Mouse (Mus musculus) midbrain, embryonic 16.5 days (tissue): ENCODE data around the gene Apobec1. TPM values are rescaled to one million over a fixed set of nuclear protein-coding genes. Genes with fewer than 3 reads are reported as not detected.

ENCODE experiments used
- ATAC-seq: fragments of 200-750 bp; cut with Nextera tagmentation; 2 replicates; pipeline ENCODE4 v1.8.0; 2017; ENCODE audit warnings: moderate TSS enrichment
- H3K27ac ChIP-seq: fragments of 300-500 bp; sonication (generic); 2 replicates; pipeline ENCODE4 v1.5.1; 2014; ENCODE audit warnings: mild to moderate bottlenecking, low read length, mixed read lengths
- H3K27me3 ChIP-seq: fragments of 300-500 bp; sonication (generic); 2 replicates; pipeline ENCODE4 v1.6.1; 2014; ENCODE audit warnings: low read depth, low read length, mixed read lengths; ENCODE audit not compliant: control insufficient read depth, insufficient read depth
- H3K36me3 ChIP-seq: fragments of 300-500 bp; sonication (generic); 2 replicates; pipeline ENCODE4 v1.6.1; 2014; ENCODE audit warnings: mild to moderate bottlenecking, low read length, moderate library complexity, mixed read lengths; ENCODE audit not compliant: control insufficient read depth, insufficient read depth
- H3K4me1 ChIP-seq: fragments of 300-500 bp; sonication (generic); 2 replicates; pipeline ENCODE4 v1.6.1; 2014; ENCODE audit warnings: mild to moderate bottlenecking, low read length, mixed read lengths; ENCODE audit not compliant: control insufficient read depth, insufficient read depth
- H3K4me2 ChIP-seq: fragments of 300-500 bp; sonication (generic); 2 replicates; pipeline ENCODE4 v1.6.1; 2014; ENCODE audit warnings: mild to moderate bottlenecking, low read length, mixed read lengths
- H3K4me3 ChIP-seq: fragments of 300-500 bp; sonication (generic); 2 replicates; pipeline ENCODE4 v1.5.1; 2014; ENCODE audit warnings: low read depth, mild to moderate bottlenecking, low read length, moderate library complexity, mixed read lengths
- H3K9ac ChIP-seq: fragments of 300-500 bp; sonication (generic); 2 replicates; pipeline ENCODE4 v1.6.1; 2014; ENCODE audit warnings: low read depth, low read length, mixed read lengths
- H3K9me3 ChIP-seq: fragments of 300-500 bp; sonication (generic); replicated peaks from 2 replicates; pipeline ENCODE4 v1.6.1; 2014; ENCODE audit warnings: mild to moderate bottlenecking, low read length, mixed read lengths; ENCODE audit not compliant: control insufficient read depth, poor library complexity, severe bottlenecking
- WGBS: fragments of 180-500 bp; shearing (Covaris S2); extraction: QIAGEN DNeasy Blood & Tissue Kit; methylation state at CpG from one replicate; pipeline ENCODE4 v1.1.7; 2014; 5-methylcytosine and 5-hydroxymethylcytosine counted together
- polyA plus RNA-seq: library from polyadenylated mRNA; unstranded; fragments of >200 nt; fragmentation: Nextera tagmentation; extraction: Ambion mirVana; gene quantifications from 2 replicates; pipeline ENCODE4 v1.2.1, GENCODE M21; 2015

Apobec1 gene
- polyA plus RNA-seq, 1 experiment from 2014 or later: 1.7 TPM

DNA sequence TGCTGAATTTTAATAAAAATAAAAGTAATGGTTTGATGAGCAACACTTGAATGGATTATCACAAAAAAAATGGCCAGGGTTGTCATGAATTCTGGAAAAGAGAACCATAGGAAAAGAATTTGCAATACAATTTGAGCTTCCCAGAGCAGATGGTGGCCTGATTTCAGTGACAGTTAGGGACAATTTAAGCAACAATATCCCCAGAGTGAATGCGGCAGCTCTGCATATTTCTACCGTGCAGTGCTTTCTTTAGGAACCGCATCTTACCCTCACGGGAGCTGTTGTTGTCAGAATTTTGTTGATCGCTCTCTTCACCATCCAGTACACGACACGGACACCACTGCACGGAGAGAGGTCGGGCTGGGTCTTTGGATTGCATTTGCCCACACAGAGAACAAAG, 62.7 kb downstream of the Apobec1 start:
- WGBS: 63% methylated on average over 9 of the region's 9 CpGs
- no peaks in the 10 kb centered on the region for H3K36me3 ChIP-seq
- H3K27ac ChIP-seq: no peak overlapping the region
- H3K9me3 ChIP-seq: no peaks in the 10 kb centered on the region
- no peaks in the 10 kb centered on the region for H3K27me3 ChIP-seq
- H3K4me3 ChIP-seq: no peak overlapping the region
- H3K9ac ChIP-seq: no peak overlapping the region
- ATAC-seq: no peak
- H3K4me2 ChIP-seq: no peak overlapping the region
- no peaks in the 10 kb centered on the region for H3K4me1 ChIP-seq

DNA sequence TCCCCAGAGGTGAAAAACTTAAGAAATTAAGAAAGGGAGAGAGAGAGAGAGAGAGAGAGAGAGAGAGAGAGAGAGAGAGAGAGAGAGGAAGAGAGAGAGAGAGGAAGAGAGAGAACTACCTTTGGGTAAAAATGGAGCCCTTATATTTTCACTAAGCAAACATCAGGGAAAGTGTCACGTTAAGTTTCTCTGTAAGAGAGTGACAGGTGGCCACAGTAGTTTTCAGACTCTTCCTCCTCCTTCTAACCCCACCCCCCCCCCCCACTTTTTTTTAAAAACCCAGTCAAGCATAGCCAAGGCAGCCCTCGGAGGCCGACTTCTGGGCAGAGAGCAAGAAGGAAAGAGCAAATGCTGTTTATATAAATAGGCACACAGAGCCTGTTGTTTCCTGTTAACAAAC, 68.2 kb downstream of the Apobec1 start:
- Histone ChIP-seq H3K27ac (no peak overlapping the region), H3K4me1 (no peaks in the 10 kb centered on the region), H3K9me3 (no peaks in the 10 kb centered on the region), H3K4me3 (no peak overlapping the region), H3K36me3 (no peaks in the 10 kb centered on the region), H3K4me2 (no peak overlapping the region), H3K27me3 (no peaks in the 10 kb centered on the region), H3K9ac (no peak overlapping the region)
- 15% methylated on average over 3 of the region's 3 CpGs for WGBS
- ATAC-seq: no peak

GRCm38 (mm10) chr6:122532883-122533302, 69.4 kb downstream of the Apobec1 start:
- Histone ChIP-seq H3K9ac (no peak overlapping the region), H3K27me3 (no peaks in the 10 kb centered on the region), H3K9me3 (no peaks in the 10 kb centered on the region), H3K4me2 (peak overlapping the region; percentile 29), H3K4me3 (no peak overlapping the region; the same call in 1 of the 2 replicates), H3K27ac (no peak overlapping the region), H3K4me1 (no peaks in the 10 kb centered on the region), H3K36me3 (no peaks in the 10 kb centered on the region)
- ATAC-seq: no peak
- 8% methylated on average over 4 of the region's 4 CpGs for WGBS

DNA sequence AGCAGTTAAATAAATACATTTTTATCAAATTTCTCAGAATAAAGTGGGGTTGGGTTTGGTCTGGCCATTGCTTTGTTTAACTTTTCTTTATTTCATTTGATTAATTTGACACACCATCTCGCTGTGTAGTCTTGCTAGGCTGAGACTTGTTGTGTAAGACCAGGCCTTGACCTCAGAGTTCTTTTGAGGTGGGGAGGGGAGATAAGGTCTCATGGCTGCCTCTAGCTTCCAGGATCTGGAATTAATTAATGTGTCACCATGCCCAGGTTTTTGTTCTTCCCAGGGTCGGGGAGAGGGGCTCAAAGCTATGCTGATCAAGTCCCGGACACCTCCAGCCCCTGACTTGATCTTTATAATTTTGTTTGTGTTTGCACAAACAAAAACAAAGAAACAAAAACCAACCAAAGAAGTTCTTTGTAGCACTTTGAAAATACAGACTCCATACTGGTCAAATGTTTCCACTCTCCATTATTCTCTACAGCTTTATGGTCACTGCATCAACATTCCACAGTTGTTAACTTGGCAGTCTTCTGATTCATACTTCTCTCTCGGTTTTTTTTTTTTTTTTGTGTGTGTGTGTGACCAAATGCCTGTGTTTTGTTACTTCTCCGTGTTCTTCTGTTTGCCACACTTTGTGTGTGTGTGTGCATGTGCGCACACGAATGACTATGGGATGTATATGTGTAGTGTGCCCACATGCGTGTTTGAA, 70.6 kb downstream of the Apobec1 start:
- WGBS: 78% methylated on average over 8 of the region's 8 CpGs
- Histone ChIP-seq H3K4me1 (no peaks in the 10 kb centered on the region), H3K4me3 (no peak overlapping the region), H3K9ac (no peak overlapping the region), H3K36me3 (no peaks in the 10 kb centered on the region), H3K9me3 (no peaks in the 10 kb centered on the region), H3K27me3 (no peaks in the 10 kb centered on the region), H3K27ac (no peak overlapping the region), H3K4me2 (no peak overlapping the region)
- no peak for ATAC-seq

DNA sequence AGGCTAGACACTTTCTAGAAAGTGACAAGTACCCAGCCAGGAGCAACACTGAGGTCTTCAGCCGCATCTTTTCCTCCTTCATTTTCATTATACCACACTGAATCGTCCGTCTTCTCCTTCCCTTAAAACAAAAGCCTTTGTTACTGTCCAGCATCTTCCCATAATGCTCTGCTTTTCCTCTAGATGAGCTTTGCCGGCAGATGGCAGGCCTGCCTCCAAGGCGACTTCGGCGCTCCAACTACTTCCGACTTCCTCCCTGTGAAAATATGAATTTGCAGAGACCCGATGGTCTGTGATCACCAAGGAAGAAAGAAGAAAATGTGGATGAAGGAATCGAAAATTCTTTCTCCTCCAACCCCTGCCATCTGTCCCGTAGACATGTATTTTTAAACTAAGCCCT, 74.1 kb downstream of the Apobec1 start:
- Histone ChIP-seq H3K27ac (no peak overlapping the region), H3K36me3 (no peaks in the 10 kb centered on the region), H3K4me3 (no peak overlapping the region), H3K9ac (no peak overlapping the region), H3K4me2 (no peak overlapping the region), H3K9me3 (no peaks in the 10 kb centered on the region), H3K27me3 (no peaks in the 10 kb centered on the region), H3K4me1 (no peaks in the 10 kb centered on the region)
- 85% methylated on average over 11 of the region's 11 CpGs for WGBS
- ATAC-seq: no peak

Other genes with a start within 250 kb of the Apobec1 start
- 112 and 128 TPM in 2 replicates for gene Rimklb, start 103.7 kb downstream of the Apobec1 start, polyA plus RNA-seq
- 3.6 and 4.1 TPM in 2 replicates for gene Mfap5, start 96.6 kb downstream of the Apobec1 start, polyA plus RNA-seq
- gene Aicda, start 48.6 kb downstream of the Apobec1 start, polyA plus RNA-seq: 0.24 and 0.31 TPM in 2 replicates
- 0.09 TPM in 1 of 2 replicates, not detected in the other for gene Gdf3, start 7.6 kb upstream of the Apobec1 start, polyA plus RNA-seq
- gene Dppa3, start 24.0 kb upstream of the Apobec1 start, polyA plus RNA-seq: not detected in 2 replicates
- gene Nanog, start 105.0 kb upstream of the Apobec1 start, polyA plus RNA-seq: not detected in 2 replicates
- gene Slc2a3, start 199.2 kb upstream of the Apobec1 start, polyA plus RNA-seq: 44.3 and 52.5 TPM in 2 replicates
- gene Foxj2, start 217.5 kb upstream of the Apobec1 start, polyA plus RNA-seq: 8.4 and 9.4 TPM in 2 replicates